Mouse (Mus musculus): ENCODE data around the gene 4930404N11Rik. TPM values are rescaled to one million over a fixed set of nuclear protein-coding genes. Genes with fewer than 3 reads are reported as not detected.

Gene 4930404N11Rik
- polyA plus RNA-seq, 1 experiment from 2014 or later: 0.82 TPM

- Histone ChIP-seq H3K9me3 (replicated peaks) (no peaks in the 10 kb centered on the region), H3K27ac (ENCODE audit: poor library complexity, severe bottlenecking) (peak overlapping the region; percentile 92), H3K4me3 (no peak overlapping the region), H3K4me1 (replicated peaks) (peaks cover 97% of the 10 kb centered on the region), H3K36me3 (peaks cover 43% of the 10 kb centered on the region), H3K4me2 (no peak overlapping the region), H3K9ac (peak overlapping the region; percentile 15; the same call in 1 of the 2 replicates), H3K27me3 (replicated peaks) (0 out of 2 replicates have a peak, but pooled peaks cover 5% of the 10 kb centered on the region)
- WGBS: 20% methylated on average over 9 of the region's 9 CpGs
- peak; percentile 49 for ATAC-seq (ENCODE audit: insufficient number of reproducible peaks, low FRiP score)
Measured at GRCm38 (mm10) chr10:81408871-81409291, 43.3 kb upstream of the 4930404N11Rik start.

- no peaks in the 10 kb centered on the region for H3K9me3 ChIP-seq (replicated peaks)
- ATAC-seq (ENCODE audit: insufficient number of reproducible peaks, low FRiP score): no peak
- peak overlapping the region; percentile 15; the same call in 1 of the 2 replicates for H3K9ac ChIP-seq
- H3K36me3 ChIP-seq: peaks cover 48% of the 10 kb centered on the region
- H3K4me1 ChIP-seq (replicated peaks): peaks cover 96% of the 10 kb centered on the region
- H3K27ac ChIP-seq (ENCODE audit: poor library complexity, severe bottlenecking): peak overlapping the region; percentile 92
- WGBS: 37% methylated on average over 13 of the region's 13 CpGs
- H3K4me3 ChIP-seq: no peak overlapping the region
- H3K27me3 ChIP-seq (replicated peaks): 0 out of 2 replicates have a peak, but pooled peaks cover 5% of the 10 kb centered on the region
- H3K4me2 ChIP-seq: no peak overlapping the region
Measured at GRCm38 (mm10) chr10:81408424-81408729, 42.8 kb upstream of the 4930404N11Rik start.

- Histone ChIP-seq H3K4me2 (peak overlapping the region; percentile 66), H3K4me1 (replicated peaks) (peaks cover 96% of the 10 kb centered on the region), H3K9ac (peak overlapping the region; percentile 63), H3K36me3 (peaks cover 54% of the 10 kb centered on the region), H3K27me3 (replicated peaks) (0 out of 2 replicates have a peak, but pooled peaks cover 5% of the 10 kb centered on the region), H3K4me3 (peak overlapping the region; percentile 41), H3K9me3 (replicated peaks) (no peaks in the 10 kb centered on the region), H3K27ac (ENCODE audit: poor library complexity, severe bottlenecking) (peak overlapping the region; percentile 92)
- 22% methylated on average over 31 of the region's 31 CpGs for WGBS
- ATAC-seq (ENCODE audit: insufficient number of reproducible peaks, low FRiP score): peak; percentile 40; the same call in 1 of the 2 replicates
Measured at GRCm38 (mm10) chr10:81407539-81408423, 42.2 kb upstream of the 4930404N11Rik start.

- 0 out of 2 replicates have a peak, but pooled peaks cover 5% of the 10 kb centered on the region for H3K27me3 ChIP-seq (replicated peaks)
- peaks cover 57% of the 10 kb centered on the region for H3K36me3 ChIP-seq
Measured at GRCm38 (mm10) chr10:81406504-81407440, 41.2 kb upstream of the 4930404N11Rik start.

GRCm38 (mm10) chr10:81405588-81406201, 40.1 kb upstream of the 4930404N11Rik start:
- WGBS: 40% methylated on average over 13 of the region's 13 CpGs
- H3K27ac ChIP-seq (ENCODE audit: poor library complexity, severe bottlenecking): peak overlapping the region; percentile 76; the same call in 1 of the 2 replicates
- H3K27me3 ChIP-seq (replicated peaks): 0 out of 2 replicates have a peak, but pooled peaks cover 5% of the 10 kb centered on the region

More at GRCm38 (mm10) chr10:81406504-81407440, 41.2 kb upstream of the 4930404N11Rik start:
- ATAC-seq (ENCODE audit: insufficient number of reproducible peaks, low FRiP score): no peak
- Histone ChIP-seq H3K4me2 (peak overlapping the region; percentile 66), H3K27ac (ENCODE audit: poor library complexity, severe bottlenecking) (peak overlapping the region; percentile 76), H3K9ac (peak overlapping the region; percentile 63), H3K9me3 (replicated peaks) (no peaks in the 10 kb centered on the region), H3K4me1 (replicated peaks) (peaks cover 96% of the 10 kb centered on the region), H3K4me3 (peak overlapping the region; percentile 41)
- 21% methylated on average over 24 of the region's 24 CpGs for WGBS

GRCm38 (mm10) chr10:81404720-81405119, 39.1 kb upstream of the 4930404N11Rik start:
- Histone ChIP-seq H3K27me3 (replicated peaks) (peaks cover 5% of the 10 kb centered on the region; the same call in 1 of the 2 replicates), H3K4me3 (no peak overlapping the region), H3K9me3 (replicated peaks) (no peaks in the 10 kb centered on the region), H3K4me1 (replicated peaks) (peaks cover 90% of the 10 kb centered on the region), H3K4me2 (no peak overlapping the region), H3K36me3 (peaks cover 68% of the 10 kb centered on the region), H3K9ac (no peak overlapping the region), H3K27ac (ENCODE audit: poor library complexity, severe bottlenecking) (no peak overlapping the region; the same call in 1 of the 2 replicates)
- no peak for ATAC-seq (ENCODE audit: insufficient number of reproducible peaks, low FRiP score)
- 54% methylated on average over 18 of the region's 18 CpGs for WGBS

More at GRCm38 (mm10) chr10:81405588-81406201, 40.1 kb upstream of the 4930404N11Rik start:
- H3K4me1 ChIP-seq (replicated peaks): peaks cover 95% of the 10 kb centered on the region
- H3K36me3 ChIP-seq: peaks cover 58% of the 10 kb centered on the region
- no peaks in the 10 kb centered on the region for H3K9me3 ChIP-seq (replicated peaks)
- no peak for ATAC-seq (ENCODE audit: insufficient number of reproducible peaks, low FRiP score)
- H3K9ac ChIP-seq: no peak overlapping the region
- no peak overlapping the region for H3K4me3 ChIP-seq
- H3K4me2 ChIP-seq: peak overlapping the region; percentile 66

GRCm38 (mm10) chr10:81404082-81404481, 38.5 kb upstream of the 4930404N11Rik start:
- H3K4me2 ChIP-seq: no peak overlapping the region
- H3K9ac ChIP-seq: no peak overlapping the region
- 25% methylated on average over 9 of the region's 9 CpGs for WGBS
- H3K4me3 ChIP-seq: no peak overlapping the region
- ATAC-seq (ENCODE audit: insufficient number of reproducible peaks, low FRiP score): no peak
- H3K36me3 ChIP-seq: peaks cover 74% of the 10 kb centered on the region
- no peaks in the 10 kb centered on the region for H3K9me3 ChIP-seq (replicated peaks)
- peaks cover 83% of the 10 kb centered on the region for H3K4me1 ChIP-seq (replicated peaks)
- H3K27ac ChIP-seq (ENCODE audit: poor library complexity, severe bottlenecking): no peak overlapping the region
- peaks cover 5% of the 10 kb centered on the region; the same call in 1 of the 2 replicates for H3K27me3 ChIP-seq (replicated peaks)

- no peak for ATAC-seq (ENCODE audit: insufficient number of reproducible peaks, low FRiP score)
- 74% methylated on average over 10 of the region's 10 CpGs for WGBS
- Histone ChIP-seq H3K36me3 (peaks cover 75% of the 10 kb centered on the region), H3K4me3 (no peak overlapping the region), H3K9ac (peak overlapping the region; percentile 61), H3K4me2 (no peak overlapping the region; the same call in 1 of the 2 replicates), H3K4me1 (replicated peaks) (peaks cover 77% of the 10 kb centered on the region), H3K9me3 (replicated peaks) (no peaks in the 10 kb centered on the region), H3K27me3 (replicated peaks) (peaks cover 5% of the 10 kb centered on the region; the same call in 1 of the 2 replicates), H3K27ac (ENCODE audit: poor library complexity, severe bottlenecking) (peak overlapping the region; percentile 93)
Measured at GRCm38 (mm10) chr10:81403511-81403910, 37.9 kb upstream of the 4930404N11Rik start.

GRCm38 (mm10) chr10:81402227-81402765, 36.7 kb upstream of the 4930404N11Rik start:
- Histone ChIP-seq H3K36me3 (peaks cover 80% of the 10 kb centered on the region), H3K27me3 (replicated peaks) (peaks cover 5% of the 10 kb centered on the region; the same call in 1 of the 2 replicates), H3K27ac (ENCODE audit: poor library complexity, severe bottlenecking) (peak overlapping the region; percentile 93), H3K4me1 (replicated peaks) (peaks cover 65% of the 10 kb centered on the region), H3K9me3 (replicated peaks) (no peaks in the 10 kb centered on the region), H3K9ac (peak overlapping the region; percentile 61), H3K4me3 (peak overlapping the region; percentile 19; the same call in 1 of the 2 replicates), H3K4me2 (peak overlapping the region; percentile 53)
- ATAC-seq (ENCODE audit: insufficient number of reproducible peaks, low FRiP score): no peak
- 23% methylated on average over 7 of the region's 7 CpGs for WGBS

Measured in heart, embryonic 12.5 days (tissue).